Mouse (Mus musculus): ENCODE results near the gene Csmd2. TPM values are rescaled to one million over a fixed set of nuclear protein-coding genes. Genes with fewer than 3 reads are reported as not detected.

The Csmd2 gene
- polyA plus RNA-seq, 1 experiment from 2014 or later, result 0.07 TPM

DNA sequence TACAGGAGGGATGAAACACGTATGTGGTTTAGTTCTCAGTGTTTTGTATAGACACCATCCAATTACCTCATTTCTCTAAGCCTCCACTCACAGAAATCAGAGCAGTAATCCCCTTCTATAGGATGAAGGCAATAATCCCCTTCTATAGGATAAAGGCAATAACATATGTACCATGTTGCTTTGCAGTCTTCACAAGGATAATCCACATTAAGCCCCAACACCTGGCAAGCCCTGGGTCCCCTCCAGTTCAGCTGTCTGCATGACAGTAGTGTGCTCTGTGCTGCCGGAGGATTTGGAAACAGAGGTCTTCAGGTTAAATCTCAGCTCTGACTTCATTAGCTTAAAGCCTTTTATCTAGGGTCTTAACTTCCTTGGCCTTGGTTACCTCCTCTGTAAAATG, 391.3 kb downstream of the Csmd2 start:
- no peak for ATAC-seq
- H3K36me3 ChIP-seq, result no peaks in the 10 kb centered on the region
- H3K27ac ChIP-seq, result no peak overlapping the region
- H3K9me3 ChIP-seq (replicated peaks), result 0 out of 2 replicates have a peak, but pooled peaks cover 3% of the 10 kb centered on the region
- H3K27me3 ChIP-seq (replicated peaks), result no peaks in the 10 kb centered on the region
- H3K9ac ChIP-seq, result no peak overlapping the region
- no peak overlapping the region for H3K4me3 ChIP-seq
- WGBS (ENCODE audit: insufficient replicate concordance), result 72% methylated on average over 2 of the region's 2 CpGs
- H3K4me2 ChIP-seq, result no peak overlapping the region
- H3K4me1 ChIP-seq, result no peaks in the 10 kb centered on the region

DNA sequence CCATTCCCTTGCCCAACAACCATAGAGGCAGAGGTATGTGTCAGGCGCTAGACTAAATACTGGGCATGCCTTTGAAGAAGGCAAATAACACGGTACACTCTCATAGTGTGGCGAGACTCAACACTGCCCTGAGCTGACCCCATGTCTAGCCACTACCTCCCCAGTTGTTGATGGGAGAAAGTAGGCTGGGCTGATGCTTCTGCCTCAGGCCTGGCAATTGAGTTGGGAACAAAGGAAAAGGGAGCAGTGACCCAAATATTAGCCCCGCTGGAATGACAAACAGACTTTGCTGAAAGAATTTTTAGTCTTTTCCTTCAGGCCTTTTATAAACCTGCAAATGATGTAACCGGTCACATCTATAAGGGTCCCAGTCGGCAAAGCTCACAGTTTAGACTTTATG, 393.7 kb downstream of the Csmd2 start:
- H3K4me1 ChIP-seq, result no peaks in the 10 kb centered on the region
- ATAC-seq, result no peak
- WGBS (ENCODE audit: insufficient replicate concordance), result 74% methylated on average over 6 of the region's 6 CpGs
- no peak overlapping the region for H3K27ac ChIP-seq
- H3K9me3 ChIP-seq (replicated peaks), result 0 out of 2 replicates have a peak, but pooled peaks cover 7% of the 10 kb centered on the region
- H3K9ac ChIP-seq, result no peak overlapping the region
- H3K36me3 ChIP-seq, result no peaks in the 10 kb centered on the region
- no peak overlapping the region for H3K4me2 ChIP-seq
- no peak overlapping the region for H3K4me3 ChIP-seq
- no peaks in the 10 kb centered on the region for H3K27me3 ChIP-seq (replicated peaks)

DNA sequence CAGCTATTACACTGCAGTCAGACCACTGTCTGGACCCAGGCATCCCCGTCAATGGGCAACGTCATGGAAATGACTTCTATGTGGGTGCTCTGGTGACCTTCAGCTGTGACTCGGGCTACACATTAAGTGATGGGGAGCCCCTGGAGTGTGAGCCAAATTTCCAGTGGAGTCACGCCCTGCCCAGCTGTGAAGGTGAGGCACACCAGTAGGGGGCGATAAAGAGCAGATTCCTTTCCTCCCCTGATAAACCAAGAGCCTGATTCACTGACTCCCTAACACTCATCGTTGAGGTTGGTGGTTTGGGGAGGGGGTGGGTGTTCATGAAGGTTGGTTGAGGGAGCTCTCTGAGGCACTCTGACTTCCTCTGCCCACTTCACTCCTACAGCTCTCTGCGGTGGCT, 396.1 kb downstream of the Csmd2 start:
- H3K4me2 ChIP-seq, result no peak overlapping the region
- H3K27me3 ChIP-seq (replicated peaks), result no peaks in the 10 kb centered on the region
- H3K36me3 ChIP-seq, result no peaks in the 10 kb centered on the region
- no peak overlapping the region for H3K9ac ChIP-seq
- H3K9me3 ChIP-seq (replicated peaks), result 0 out of 2 replicates have a peak, but pooled peaks cover 7% of the 10 kb centered on the region
- WGBS (ENCODE audit: insufficient replicate concordance), result 73% methylated on average over 7 of the region's 7 CpGs
- no peak for ATAC-seq
- no peaks in the 10 kb centered on the region for H3K4me1 ChIP-seq
- no peak overlapping the region for H3K4me3 ChIP-seq
- no peak overlapping the region for H3K27ac ChIP-seq

DNA sequence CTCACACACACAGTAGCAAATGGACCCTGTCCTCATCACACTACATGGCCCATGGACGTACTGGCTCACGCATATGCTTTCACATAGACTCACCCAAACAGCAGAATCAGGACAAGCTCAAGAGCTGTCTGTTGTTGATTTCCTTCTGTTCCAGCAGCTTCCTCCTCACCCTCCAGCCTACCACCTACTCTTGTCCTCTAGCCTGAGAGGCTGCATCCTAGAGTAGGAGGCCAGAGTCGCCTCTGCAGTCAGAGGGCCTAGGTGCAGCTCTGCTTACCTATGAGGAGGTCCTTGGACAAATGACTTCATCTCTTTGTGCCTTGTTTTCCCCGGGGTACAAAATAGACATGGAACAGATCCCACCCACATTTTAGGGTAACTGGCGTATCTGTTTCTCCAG, 403.8 kb downstream of the Csmd2 start:
- ATAC-seq, result no peak
- WGBS (ENCODE audit: insufficient replicate concordance), result 64% methylated on average over 5 of the region's 5 CpGs
- no peaks in the 10 kb centered on the region for H3K36me3 ChIP-seq
- H3K27me3 ChIP-seq (replicated peaks), result no peaks in the 10 kb centered on the region
- H3K9ac ChIP-seq, result no peak overlapping the region
- no peak overlapping the region for H3K27ac ChIP-seq
- no peak overlapping the region for H3K4me3 ChIP-seq
- no peaks in the 10 kb centered on the region for H3K9me3 ChIP-seq (replicated peaks)
- no peak overlapping the region for H3K4me2 ChIP-seq
- H3K4me1 ChIP-seq, result no peaks in the 10 kb centered on the region

DNA sequence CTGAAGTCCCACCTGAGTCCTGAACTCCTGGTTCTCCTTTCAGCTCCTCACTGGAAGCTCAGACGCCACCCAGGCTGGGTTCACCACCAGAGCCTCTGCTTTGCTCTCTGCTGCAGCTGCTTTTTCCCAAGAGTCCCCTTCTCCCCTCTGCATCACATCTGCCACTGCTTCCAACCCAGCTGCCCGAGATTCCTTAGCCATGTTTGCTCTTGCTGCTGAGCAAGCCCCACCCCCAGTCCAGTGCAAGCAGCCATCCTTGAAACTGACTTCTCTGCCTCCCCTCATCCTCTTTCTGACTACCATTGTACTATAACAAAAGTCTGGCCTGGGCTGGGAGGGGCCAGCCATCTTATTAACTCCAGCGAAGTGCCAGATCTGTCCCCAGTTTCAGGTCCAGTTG, 404.6 kb downstream of the Csmd2 start:
- Histone ChIP-seq H3K4me1 (no peaks in the 10 kb centered on the region), H3K9ac (no peak overlapping the region), H3K4me2 (no peak overlapping the region), H3K36me3 (no peaks in the 10 kb centered on the region), H3K9me3 (replicated peaks) (no peaks in the 10 kb centered on the region), H3K27ac (no peak overlapping the region), H3K4me3 (no peak overlapping the region), H3K27me3 (replicated peaks) (no peaks in the 10 kb centered on the region)
- ATAC-seq, result no peak
- 47% methylated on average over 3 of the region's 3 CpGs for WGBS (ENCODE audit: insufficient replicate concordance)

DNA sequence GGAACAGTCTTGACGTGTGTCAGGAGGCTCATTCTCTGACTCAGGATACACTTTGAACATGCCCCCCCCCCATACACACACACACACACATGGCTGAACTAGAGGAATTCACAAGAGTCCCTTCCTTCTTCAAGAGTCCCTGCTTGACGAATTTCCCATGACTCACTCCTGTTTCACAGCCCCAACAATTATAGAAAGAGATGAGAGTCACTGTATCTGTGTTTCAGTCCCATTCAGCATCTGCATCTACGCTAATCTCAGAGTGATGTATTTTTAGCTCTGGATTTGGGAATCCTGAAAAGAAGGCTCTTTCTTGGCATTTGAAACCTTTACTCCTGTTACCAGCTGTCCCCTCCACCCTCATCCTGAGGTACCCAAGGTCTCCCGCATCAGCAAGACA, 406.2 kb downstream of the Csmd2 start:
- WGBS (ENCODE audit: insufficient replicate concordance), result 78% methylated on average over 4 of the region's 4 CpGs
- Histone ChIP-seq H3K9ac (no peak overlapping the region), H3K4me3 (no peak overlapping the region), H3K4me1 (no peaks in the 10 kb centered on the region), H3K9me3 (replicated peaks) (no peaks in the 10 kb centered on the region), H3K27ac (no peak overlapping the region), H3K4me2 (no peak overlapping the region), H3K27me3 (replicated peaks) (no peaks in the 10 kb centered on the region), H3K36me3 (no peaks in the 10 kb centered on the region)
- no peak for ATAC-seq

DNA sequence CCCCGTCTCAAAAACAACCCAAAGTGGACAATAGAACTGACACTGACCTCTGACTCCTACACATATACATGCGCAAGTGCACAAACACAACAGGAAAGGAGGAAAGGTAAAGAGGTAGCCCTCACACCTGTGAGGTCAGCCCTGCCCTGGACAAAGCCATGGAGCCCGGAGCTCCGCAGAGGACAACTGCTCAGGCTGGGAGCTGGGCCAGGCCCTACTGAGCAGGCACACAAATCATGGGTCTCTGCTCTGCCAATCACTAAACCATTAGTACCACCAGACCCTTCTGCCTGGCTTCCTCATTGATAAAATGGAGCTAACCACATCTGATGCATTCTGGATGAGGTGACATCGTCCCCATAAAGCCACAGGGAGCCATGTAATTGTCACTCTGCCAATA, 409.0 kb downstream of the Csmd2 start:
- 78% methylated on average over 5 of the region's 5 CpGs for WGBS (ENCODE audit: insufficient replicate concordance)
- H3K4me3 ChIP-seq, result no peak overlapping the region
- H3K9me3 ChIP-seq (replicated peaks), result no peaks in the 10 kb centered on the region
- ATAC-seq, result no peak
- H3K4me1 ChIP-seq, result no peaks in the 10 kb centered on the region
- no peaks in the 10 kb centered on the region for H3K36me3 ChIP-seq
- H3K9ac ChIP-seq, result no peak overlapping the region
- no peak overlapping the region for H3K27ac ChIP-seq
- H3K27me3 ChIP-seq (replicated peaks), result no peaks in the 10 kb centered on the region
- no peak overlapping the region for H3K4me2 ChIP-seq

DNA sequence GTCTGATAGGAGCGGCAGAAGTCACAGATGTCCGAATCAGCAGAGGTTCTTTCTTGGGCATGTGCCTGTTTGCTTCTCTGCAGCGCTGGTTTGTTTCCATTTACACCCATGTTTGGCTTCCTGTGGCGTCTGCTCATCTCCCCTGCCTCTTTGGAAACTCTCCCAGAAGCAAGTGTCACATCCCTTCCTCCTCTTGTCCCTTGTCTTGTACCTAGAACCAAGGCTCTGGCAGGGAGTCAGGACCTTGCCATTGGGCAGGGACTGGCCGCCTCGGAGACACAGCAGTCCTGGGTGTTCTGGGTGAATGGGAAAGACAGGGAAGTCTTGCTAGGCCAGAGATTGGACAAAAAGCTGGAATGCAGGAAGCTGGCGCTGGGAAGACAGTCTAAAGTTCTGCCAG, 410.1 kb downstream of the Csmd2 start:
- Histone ChIP-seq H3K9me3 (replicated peaks) (no peaks in the 10 kb centered on the region), H3K4me2 (no peak overlapping the region), H3K9ac (no peak overlapping the region), H3K4me1 (no peaks in the 10 kb centered on the region), H3K4me3 (no peak overlapping the region), H3K27ac (no peak overlapping the region), H3K36me3 (no peaks in the 10 kb centered on the region), H3K27me3 (replicated peaks) (no peaks in the 10 kb centered on the region)
- 54% methylated on average over 7 of the region's 7 CpGs for WGBS (ENCODE audit: insufficient replicate concordance)
- ATAC-seq, result no peak

DNA sequence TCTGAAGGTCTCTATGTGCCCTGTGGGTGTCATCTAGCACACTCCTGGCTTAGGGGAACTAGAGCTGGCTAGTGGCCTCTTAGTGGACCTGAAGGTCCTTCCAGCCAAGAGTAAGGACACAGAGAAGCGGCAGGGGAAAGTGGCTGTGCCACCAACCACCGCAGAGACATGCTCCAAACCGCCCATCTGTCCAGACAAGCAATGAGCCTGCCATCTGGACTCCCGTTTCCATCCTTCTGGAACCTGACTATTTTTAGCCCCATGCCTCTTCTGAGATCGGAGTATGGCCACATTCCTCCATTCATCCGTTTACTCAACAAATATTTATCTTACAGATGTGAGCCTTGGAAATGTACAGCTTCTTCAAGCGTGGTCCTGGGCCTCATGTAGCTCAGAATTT, 411.3 kb downstream of the Csmd2 start:
- H3K9ac ChIP-seq, result no peak overlapping the region
- no peaks in the 10 kb centered on the region for H3K36me3 ChIP-seq
- no peak for ATAC-seq
- no peaks in the 10 kb centered on the region for H3K9me3 ChIP-seq (replicated peaks)
- 56% methylated on average over 7 of the region's 7 CpGs for WGBS (ENCODE audit: insufficient replicate concordance)
- H3K4me1 ChIP-seq, result no peaks in the 10 kb centered on the region
- no peaks in the 10 kb centered on the region for H3K27me3 ChIP-seq (replicated peaks)
- H3K27ac ChIP-seq, result no peak overlapping the region
- H3K4me3 ChIP-seq, result no peak overlapping the region
- no peak overlapping the region for H3K4me2 ChIP-seq

DNA sequence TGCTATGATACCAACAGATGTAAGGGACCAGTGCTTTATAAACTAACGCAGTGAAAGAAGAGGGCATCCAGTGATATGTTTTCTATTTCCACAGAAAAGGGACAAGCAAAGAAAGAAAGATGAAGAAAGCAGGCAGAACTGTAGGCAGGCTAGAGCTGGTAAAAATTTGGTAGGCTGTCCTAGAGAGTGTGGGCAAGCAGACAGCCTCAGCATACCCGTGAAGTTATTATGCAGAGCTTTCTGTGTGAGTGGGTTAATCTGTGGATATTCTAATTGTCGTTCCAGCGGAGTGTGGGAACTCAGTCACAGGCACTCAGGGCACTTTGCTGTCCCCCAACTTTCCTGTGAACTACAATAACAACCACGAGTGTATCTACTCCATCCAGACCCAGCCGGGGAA, 412.4 kb downstream of the Csmd2 start:
- no peak overlapping the region for H3K4me3 ChIP-seq
- WGBS (ENCODE audit: insufficient replicate concordance), result 68% methylated on average over 6 of the region's 6 CpGs
- ATAC-seq, result no peak

DNA sequence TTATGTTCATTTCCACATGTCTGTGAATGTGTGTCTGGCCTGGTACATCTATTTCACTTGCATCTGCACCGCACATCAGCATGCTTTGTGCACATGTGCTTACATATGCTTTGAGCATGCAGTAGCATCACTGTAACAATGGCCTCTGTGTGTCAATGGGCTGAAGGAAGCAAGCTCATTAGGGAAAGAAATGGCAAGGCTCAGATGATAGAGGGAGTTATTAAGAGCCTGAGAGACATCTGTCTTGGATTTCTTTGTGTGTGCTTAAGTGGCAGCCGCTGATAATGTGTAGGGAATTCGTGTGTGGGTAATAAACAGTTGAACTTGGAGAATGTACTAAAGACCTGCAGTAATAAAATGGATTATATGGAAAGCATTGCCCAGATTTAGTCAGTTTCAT, 413.9 kb downstream of the Csmd2 start:
- 65% methylated on average over 3 of the region's 3 CpGs for WGBS (ENCODE audit: insufficient replicate concordance)
- Histone ChIP-seq H3K9me3 (replicated peaks) (peaks cover 4% of the 10 kb centered on the region; the same call in 1 of the 2 replicates), H3K4me1 (no peaks in the 10 kb centered on the region), H3K4me3 (no peak overlapping the region), H3K27ac (no peak overlapping the region), H3K4me2 (no peak overlapping the region), H3K9ac (no peak overlapping the region), H3K36me3 (no peaks in the 10 kb centered on the region), H3K27me3 (replicated peaks) (no peaks in the 10 kb centered on the region)
- ATAC-seq, result no peak

More for the DNA sequence above, 412.4 kb downstream of the Csmd2 start:
- Histone ChIP-seq H3K36me3 (no peaks in the 10 kb centered on the region), H3K4me1 (no peaks in the 10 kb centered on the region), H3K27me3 (replicated peaks) (no peaks in the 10 kb centered on the region), H3K9me3 (replicated peaks) (no peaks in the 10 kb centered on the region), H3K27ac (no peak overlapping the region), H3K9ac (no peak overlapping the region), H3K4me2 (no peak overlapping the region)

DNA sequence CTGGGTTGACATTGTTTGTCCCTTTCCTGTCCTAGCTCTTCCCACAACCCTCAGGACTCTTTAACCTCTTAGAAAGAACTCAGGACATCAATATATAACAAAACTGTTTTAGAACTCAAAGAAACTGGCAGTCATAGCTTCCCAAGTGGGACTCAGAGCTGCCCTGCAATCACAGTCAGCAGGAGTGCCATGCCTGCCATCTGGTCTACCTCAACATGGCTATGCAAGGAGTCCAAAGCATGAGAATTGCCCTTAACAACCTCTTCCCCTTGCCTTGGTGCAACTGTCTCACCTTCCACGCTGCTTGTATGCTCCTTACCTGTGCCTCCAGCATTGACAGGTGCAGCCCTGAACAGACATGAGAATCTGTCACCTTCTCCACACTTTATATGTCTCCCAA, 415.0 kb downstream of the Csmd2 start:
- no peak overlapping the region for H3K4me2 ChIP-seq
- ATAC-seq, result no peak
- WGBS (ENCODE audit: insufficient replicate concordance), result 36% methylated on average over 1 of the region's 1 CpGs
- no peaks in the 10 kb centered on the region for H3K27me3 ChIP-seq (replicated peaks)
- H3K4me1 ChIP-seq, result no peaks in the 10 kb centered on the region
- H3K9me3 ChIP-seq (replicated peaks), result peaks cover 4% of the 10 kb centered on the region; the same call in 1 of the 2 replicates
- no peak overlapping the region for H3K27ac ChIP-seq
- no peak overlapping the region for H3K9ac ChIP-seq
- no peaks in the 10 kb centered on the region for H3K36me3 ChIP-seq
- H3K4me3 ChIP-seq, result no peak overlapping the region

DNA sequence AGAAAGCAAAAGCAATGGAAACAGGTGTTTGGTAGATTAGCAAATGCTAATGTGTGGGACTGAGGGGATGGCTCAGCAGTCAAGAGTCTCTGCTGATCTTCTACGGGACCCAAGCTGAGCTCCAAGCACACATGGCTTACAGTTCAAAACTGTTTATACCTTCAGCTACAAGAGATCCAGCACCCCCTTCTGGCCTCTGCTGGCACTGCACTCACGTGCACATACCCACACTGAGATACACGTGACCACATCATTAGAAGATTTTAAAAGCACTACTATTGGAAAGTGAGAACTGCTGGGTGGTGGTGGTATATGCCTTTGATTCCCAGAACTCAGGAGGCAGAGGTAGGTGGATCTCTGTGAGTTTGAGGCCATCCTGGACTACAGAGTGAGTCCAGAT, 417.9 kb downstream of the Csmd2 start:
- no peak overlapping the region for H3K9ac ChIP-seq
- H3K4me3 ChIP-seq, result no peak overlapping the region
- no peak overlapping the region for H3K27ac ChIP-seq
- no peak overlapping the region for H3K4me2 ChIP-seq
- H3K36me3 ChIP-seq, result no peaks in the 10 kb centered on the region
- ATAC-seq, result no peak
- WGBS (ENCODE audit: insufficient replicate concordance), result 70% methylated on average over 3 of the region's 3 CpGs
- H3K27me3 ChIP-seq (replicated peaks), result no peaks in the 10 kb centered on the region
- no peaks in the 10 kb centered on the region for H3K4me1 ChIP-seq
- H3K9me3 ChIP-seq (replicated peaks), result peaks cover 4% of the 10 kb centered on the region; the same call in 1 of the 2 replicates

Data from liver, embryonic 12.5 days (tissue).